Mouse (Mus musculus): ENCODE data around the gene Kmt2c. TPM values are rescaled to one million over a fixed set of nuclear protein-coding genes. Genes with fewer than 3 reads are reported as not detected.

Kmt2c gene
- polyA plus RNA-seq, 1 experiment from 2014 or later, result 13.6 TPM

GRCm38 (mm10) chr5:25535566-25535965, 37.0 kb upstream of the Kmt2c start:
- no peak for ATAC-seq (ENCODE audit: insufficient read depth, low FRiP score)

GRCm38 (mm10) chr5:25533298-25533697, 34.7 kb upstream of the Kmt2c start:
- Histone ChIP-seq H3K27me3 (ENCODE audit: control insufficient read depth, insufficient read depth, low read length) (no peaks in the 10 kb centered on the region), H3K9ac (ENCODE audit: low read length) (no peak overlapping the region), H3K36me3 (ENCODE audit: control insufficient read depth, insufficient read depth, low read length) (no peaks in the 10 kb centered on the region), H3K4me3 (replicated peaks; ENCODE audit: low read length) (no peak overlapping the region), H3K4me1 (ENCODE audit: control insufficient read depth, insufficient read depth, low read length) (peaks cover 5% of the 10 kb centered on the region; the same call in 1 of the 2 replicates), H3K9me3 (replicated peaks; ENCODE audit: control insufficient read depth, low read length) (no peaks in the 10 kb centered on the region), H3K27ac (ENCODE audit: low read length) (no peak overlapping the region), H3K4me2 (ENCODE audit: low read depth, low read length) (no peak overlapping the region)
- ATAC-seq (ENCODE audit: insufficient read depth, low FRiP score), result no peak
- 72% methylated on average over 5 of the region's 5 CpGs for WGBS

More at GRCm38 (mm10) chr5:25535566-25535965, 37.0 kb upstream of the Kmt2c start:
- H3K27me3 ChIP-seq (ENCODE audit: control insufficient read depth, insufficient read depth, low read length), result no peaks in the 10 kb centered on the region
- H3K9me3 ChIP-seq (replicated peaks; ENCODE audit: control insufficient read depth, low read length), result no peaks in the 10 kb centered on the region
- H3K4me1 ChIP-seq (ENCODE audit: control insufficient read depth, insufficient read depth, low read length), result no peaks in the 10 kb centered on the region
- no peak overlapping the region for H3K4me3 ChIP-seq (replicated peaks; ENCODE audit: low read length)
- no peak overlapping the region for H3K4me2 ChIP-seq (ENCODE audit: low read depth, low read length)
- no peaks in the 10 kb centered on the region for H3K36me3 ChIP-seq (ENCODE audit: control insufficient read depth, insufficient read depth, low read length)
- H3K27ac ChIP-seq (ENCODE audit: low read length), result no peak overlapping the region
- H3K9ac ChIP-seq (ENCODE audit: low read length), result no peak overlapping the region
- WGBS, result 88% methylated on average over 2 of the region's 2 CpGs

- 64% methylated on average over 18 of the region's 18 CpGs for WGBS
- H3K36me3 ChIP-seq (ENCODE audit: control insufficient read depth, insufficient read depth, low read length), result no peaks in the 10 kb centered on the region
- no peaks in the 10 kb centered on the region for H3K9me3 ChIP-seq (replicated peaks; ENCODE audit: control insufficient read depth, low read length)
- H3K9ac ChIP-seq (ENCODE audit: low read length), result no peak overlapping the region
- ATAC-seq (ENCODE audit: insufficient read depth, low FRiP score), result no peak
- H3K27ac ChIP-seq (ENCODE audit: low read length), result no peak overlapping the region
- peaks cover 8% of the 10 kb centered on the region for H3K4me1 ChIP-seq (ENCODE audit: control insufficient read depth, insufficient read depth, low read length)
- H3K4me2 ChIP-seq (ENCODE audit: low read depth, low read length), result no peak overlapping the region
- no peak overlapping the region for H3K4me3 ChIP-seq (replicated peaks; ENCODE audit: low read length)
- H3K27me3 ChIP-seq (ENCODE audit: control insufficient read depth, insufficient read depth, low read length), result no peaks in the 10 kb centered on the region
Observed at GRCm38 (mm10) chr5:25532256-25533147, 33.9 kb upstream of the Kmt2c start.

- H3K4me3 ChIP-seq (replicated peaks; ENCODE audit: low read length), result peak overlapping the region; percentile 82
- no peaks in the 10 kb centered on the region for H3K27me3 ChIP-seq (ENCODE audit: control insufficient read depth, insufficient read depth, low read length)
- ATAC-seq (ENCODE audit: insufficient read depth, low FRiP score), result no peak
- H3K9me3 ChIP-seq (replicated peaks; ENCODE audit: control insufficient read depth, low read length), result no peaks in the 10 kb centered on the region
- H3K27ac ChIP-seq (ENCODE audit: low read length), result no peak overlapping the region
- H3K4me1 ChIP-seq (ENCODE audit: control insufficient read depth, insufficient read depth, low read length), result peaks cover 19% of the 10 kb centered on the region
- no peaks in the 10 kb centered on the region for H3K36me3 ChIP-seq (ENCODE audit: control insufficient read depth, insufficient read depth, low read length)
- WGBS, result 14% methylated on average over 2 of the region's 2 CpGs
- H3K4me2 ChIP-seq (ENCODE audit: low read depth, low read length), result peak overlapping the region; percentile 64
- no peak overlapping the region for H3K9ac ChIP-seq (ENCODE audit: low read length)
Observed at GRCm38 (mm10) chr5:25530629-25531028, 32.0 kb upstream of the Kmt2c start.

- Histone ChIP-seq H3K4me1 (ENCODE audit: control insufficient read depth, insufficient read depth, low read length) (peaks cover 19% of the 10 kb centered on the region), H3K27ac (ENCODE audit: low read length) (peak overlapping the region; percentile 98), H3K9ac (ENCODE audit: low read length) (peak overlapping the region; percentile 88), H3K9me3 (replicated peaks; ENCODE audit: control insufficient read depth, low read length) (no peaks in the 10 kb centered on the region), H3K4me3 (replicated peaks; ENCODE audit: low read length) (peak overlapping the region; percentile 82), H3K36me3 (ENCODE audit: control insufficient read depth, insufficient read depth, low read length) (no peaks in the 10 kb centered on the region), H3K4me2 (ENCODE audit: low read depth, low read length) (peak overlapping the region; percentile 74), H3K27me3 (ENCODE audit: control insufficient read depth, insufficient read depth, low read length) (no peaks in the 10 kb centered on the region)
- under 1% methylated on average over 79 of the region's 87 CpGs for WGBS
- peak; percentile 99 for ATAC-seq (ENCODE audit: insufficient read depth, low FRiP score)
Observed at GRCm38 (mm10) chr5:25529529-25530421, 31.2 kb upstream of the Kmt2c start.

- ATAC-seq (ENCODE audit: insufficient read depth, low FRiP score), result no peak
- Histone ChIP-seq H3K4me2 (ENCODE audit: low read depth, low read length) (peak overlapping the region; percentile 74), H3K4me1 (ENCODE audit: control insufficient read depth, insufficient read depth, low read length) (peaks cover 19% of the 10 kb centered on the region), H3K27me3 (ENCODE audit: control insufficient read depth, insufficient read depth, low read length) (no peaks in the 10 kb centered on the region), H3K9ac (ENCODE audit: low read length) (peak overlapping the region; percentile 77), H3K27ac (ENCODE audit: low read length) (peak overlapping the region; percentile 89), H3K9me3 (replicated peaks; ENCODE audit: control insufficient read depth, low read length) (no peaks in the 10 kb centered on the region), H3K4me3 (replicated peaks; ENCODE audit: low read length) (peak overlapping the region; percentile 82), H3K36me3 (ENCODE audit: control insufficient read depth, insufficient read depth, low read length) (no peaks in the 10 kb centered on the region)
- WGBS, result 7% methylated on average over 22 of the region's 22 CpGs
Observed at GRCm38 (mm10) chr5:25528851-25529528, 30.4 kb upstream of the Kmt2c start.

GRCm38 (mm10) chr5:25527971-25528370, 29.4 kb upstream of the Kmt2c start:
- 76% methylated on average over 1 of the region's 1 CpGs for WGBS
- Histone ChIP-seq H3K27me3 (ENCODE audit: control insufficient read depth, insufficient read depth, low read length) (no peaks in the 10 kb centered on the region), H3K36me3 (ENCODE audit: control insufficient read depth, insufficient read depth, low read length) (no peaks in the 10 kb centered on the region), H3K4me2 (ENCODE audit: low read depth, low read length) (no peak overlapping the region), H3K9me3 (replicated peaks; ENCODE audit: control insufficient read depth, low read length) (no peaks in the 10 kb centered on the region), H3K4me3 (replicated peaks; ENCODE audit: low read length) (no peak overlapping the region), H3K9ac (ENCODE audit: low read length) (no peak overlapping the region), H3K4me1 (ENCODE audit: control insufficient read depth, insufficient read depth, low read length) (peaks cover 19% of the 10 kb centered on the region), H3K27ac (ENCODE audit: low read length) (no peak overlapping the region)
- no peak for ATAC-seq (ENCODE audit: insufficient read depth, low FRiP score)

GRCm38 (mm10) chr5:25526926-25527325, 28.3 kb upstream of the Kmt2c start:
- peak overlapping the region; percentile 34; the same call in 1 of the 2 replicates for H3K27ac ChIP-seq (ENCODE audit: low read length)
- H3K4me2 ChIP-seq (ENCODE audit: low read depth, low read length), result no peak overlapping the region
- 37% methylated on average over 4 of the region's 4 CpGs for WGBS
- peaks cover 19% of the 10 kb centered on the region for H3K4me1 ChIP-seq (ENCODE audit: control insufficient read depth, insufficient read depth, low read length)
- no peaks in the 10 kb centered on the region for H3K9me3 ChIP-seq (replicated peaks; ENCODE audit: control insufficient read depth, low read length)
- no peaks in the 10 kb centered on the region for H3K27me3 ChIP-seq (ENCODE audit: control insufficient read depth, insufficient read depth, low read length)
- no peak overlapping the region for H3K4me3 ChIP-seq (replicated peaks; ENCODE audit: low read length)
- no peak for ATAC-seq (ENCODE audit: insufficient read depth, low FRiP score)
- no peaks in the 10 kb centered on the region for H3K36me3 ChIP-seq (ENCODE audit: control insufficient read depth, insufficient read depth, low read length)
- no peak overlapping the region for H3K9ac ChIP-seq (ENCODE audit: low read length)

Measured in stomach, embryonic 16.5 days (tissue).